Mouse (Mus musculus) embryonic facial prominence, embryonic 14.5 days (tissue): ENCODE measurements around the gene Thsd4. TPM values are rescaled to one million over a fixed set of nuclear protein-coding genes. Genes with fewer than 3 reads are reported as not detected.

ENCODE experiments used
- ATAC-seq: fragments of 200-750 bp; cut with Nextera tagmentation; 2 replicates; pipeline ENCODE4 v1.8.0; 2017; ENCODE audit warnings: low read depth, moderate number of reproducible peaks, moderate TSS enrichment
- DNase-seq: peaks from one replicate; pipeline ENCODE4 v3.0.0-alpha.2; 2015; ENCODE audit warnings: low spot score
- H3K27ac ChIP-seq: fragments of 300-500 bp; sonication (generic); replicated peaks from 2 replicates; pipeline ENCODE4 v1.5.1; 2014; ENCODE audit warnings: low read depth, mild to moderate bottlenecking, low read length, moderate library complexity
- H3K27me3 ChIP-seq: fragments of 300-500 bp; sonication (generic); replicated peaks from 2 replicates; pipeline ENCODE4 v1.6.1; 2014; ENCODE audit warnings: low read length; ENCODE audit not compliant: control insufficient read depth, insufficient read depth
- H3K36me3 ChIP-seq: fragments of 300-500 bp; sonication (generic); 2 replicates; pipeline ENCODE4 v1.6.1; 2014; ENCODE audit warnings: low read length, mixed read lengths; ENCODE audit not compliant: control insufficient read depth, insufficient read depth
- H3K4me1 ChIP-seq: fragments of 300-500 bp; sonication (generic); 2 replicates; pipeline ENCODE4 v1.6.1; 2014; ENCODE audit warnings: antibody characterized with exemption, low read length; ENCODE audit not compliant: control insufficient read depth, insufficient read depth
- H3K4me2 ChIP-seq: fragments of 300-500 bp; sonication (generic); 2 replicates; pipeline ENCODE4 v1.6.1; 2014; ENCODE audit warnings: low read depth, mild to moderate bottlenecking, low read length, moderate library complexity, mixed read lengths
- H3K4me3 ChIP-seq: fragments of 300-500 bp; sonication (generic); 2 replicates; pipeline ENCODE4 v1.5.1; 2014; ENCODE audit warnings: low read depth, mild to moderate bottlenecking, low read length
- H3K9ac ChIP-seq: fragments of 300-500 bp; sonication (generic); 2 replicates; pipeline ENCODE4 v1.6.1; 2014; ENCODE audit warnings: low read depth, mild to moderate bottlenecking, low read length, moderate library complexity, mixed read lengths
- H3K9me3 ChIP-seq: fragments of 300-500 bp; sonication (generic); 2 replicates; pipeline ENCODE4 v1.6.1; 2016; ENCODE audit warnings: low read length; ENCODE audit not compliant: control insufficient read depth
- WGBS: fragments of 180-500 bp; shearing (Covaris S2); extraction: QIAGEN DNeasy Blood & Tissue Kit; methylation state at CpG from one replicate; pipeline ENCODE4 v1.1.7; 2014; 5-methylcytosine and 5-hydroxymethylcytosine counted together
- polyA plus RNA-seq: library from polyadenylated mRNA; unstranded; fragments of >200 nt; fragmentation: Nextera tagmentation; extraction: Ambion mirVana; gene quantifications from 2 replicates; pipeline ENCODE4 v1.2.1, GENCODE M21; 2014

Gene Thsd4
- polyA plus RNA-seq, 1 experiment from 2014 or later, result 26.1 TPM

GRCm38 (mm10) chr9:60482165-60482564 is 39.7 kb downstream of the Thsd4 start:
- H3K27ac ChIP-seq, result no peak overlapping the region
- 75% methylated on average over 4 of the region's 4 CpGs for WGBS
- DNase-seq (no peak), ATAC-seq (no peak)
- 0 out of 2 replicates have a peak, but pooled peaks cover 2% of the 10 kb centered on the region for H3K4me1 ChIP-seq
- no peaks in the 10 kb centered on the region for H3K9me3 ChIP-seq
- H3K4me3 ChIP-seq, result no peak overlapping the region
- H3K9ac ChIP-seq, result no peak overlapping the region
- no peaks in the 10 kb centered on the region for H3K36me3 ChIP-seq
- H3K4me2 ChIP-seq, result no peak overlapping the region
- no peaks in the 10 kb centered on the region for H3K27me3 ChIP-seq

- Histone ChIP-seq H3K4me2 (no peak overlapping the region), H3K36me3 (no peaks in the 10 kb centered on the region), H3K4me3 (no peak overlapping the region), H3K9ac (no peak overlapping the region), H3K27ac (no peak overlapping the region), H3K9me3 (no peaks in the 10 kb centered on the region), H3K4me1 (0 out of 2 replicates have a peak, but pooled peaks cover 2% of the 10 kb centered on the region), H3K27me3 (no peaks in the 10 kb centered on the region)
- WGBS, result 57% methylated on average over 3 of the region's 3 CpGs
- ATAC-seq (no peak), DNase-seq (no peak)
Observed at GRCm38 (mm10) chr9:60480052-60480451, 41.8 kb downstream of the Thsd4 start.

- Histone ChIP-seq H3K4me1 (0 out of 2 replicates have a peak, but pooled peaks cover 2% of the 10 kb centered on the region), H3K9me3 (no peaks in the 10 kb centered on the region), H3K9ac (no peak overlapping the region), H3K27me3 (no peaks in the 10 kb centered on the region), H3K4me3 (no peak overlapping the region), H3K4me2 (no peak overlapping the region), H3K27ac (no peak overlapping the region), H3K36me3 (no peaks in the 10 kb centered on the region)
- 35% methylated on average over 6 of the region's 6 CpGs for WGBS
- DNase-seq, result peak; percentile 84
- peak; percentile 30; the same call in 1 of the 2 replicates for ATAC-seq
Observed at GRCm38 (mm10) chr9:60478806-60479205, 43.0 kb downstream of the Thsd4 start.

GRCm38 (mm10) chr9:60477991-60478750 is 43.7 kb downstream of the Thsd4 start:
- H3K27ac ChIP-seq, result no peak overlapping the region
- H3K9me3 ChIP-seq, result no peaks in the 10 kb centered on the region
- ATAC-seq (no peak), DNase-seq (no peak)
- no peaks in the 10 kb centered on the region for H3K36me3 ChIP-seq
- no peak overlapping the region for H3K9ac ChIP-seq
- no peak overlapping the region for H3K4me3 ChIP-seq
- 56% methylated on average over 14 of the region's 14 CpGs for WGBS
- H3K27me3 ChIP-seq, result no peaks in the 10 kb centered on the region
- H3K4me1 ChIP-seq, result 0 out of 2 replicates have a peak, but pooled peaks cover 2% of the 10 kb centered on the region
- H3K4me2 ChIP-seq, result no peak overlapping the region

GRCm38 (mm10) chr9:60460010-60460982 is 61.5 kb downstream of the Thsd4 start:
- no peaks in the 10 kb centered on the region for H3K36me3 ChIP-seq
- DNase-seq (peak; percentile 50), ATAC-seq (no peak)
- H3K4me1 ChIP-seq, result peaks cover 16% of the 10 kb centered on the region
- 72% methylated on average over 13 of the region's 13 CpGs for WGBS
- H3K27ac ChIP-seq, result no peak overlapping the region
- H3K9ac ChIP-seq, result no peak overlapping the region
- 0 out of 2 replicates have a peak, but pooled peaks cover 3% of the 10 kb centered on the region for H3K27me3 ChIP-seq
- no peak overlapping the region for H3K4me3 ChIP-seq
- H3K9me3 ChIP-seq, result no peaks in the 10 kb centered on the region
- no peak overlapping the region for H3K4me2 ChIP-seq

- no peaks in the 10 kb centered on the region for H3K9me3 ChIP-seq
- DNase-seq, result no peak
- H3K27ac ChIP-seq, result no peak overlapping the region
- H3K4me1 ChIP-seq, result peaks cover 16% of the 10 kb centered on the region
- no peak overlapping the region for H3K4me3 ChIP-seq
- no peaks in the 10 kb centered on the region for H3K36me3 ChIP-seq
- 0 out of 2 replicates have a peak, but pooled peaks cover 3% of the 10 kb centered on the region for H3K27me3 ChIP-seq
- H3K4me2 ChIP-seq, result peak overlapping the region; percentile 15
- 49% methylated on average over 14 of the region's 14 CpGs for WGBS
- no peak overlapping the region for H3K9ac ChIP-seq
- ATAC-seq, result no peak
Observed at GRCm38 (mm10) chr9:60458468-60458962, 63.3 kb downstream of the Thsd4 start.

GRCm38 (mm10) chr9:60457359-60458210 is 64.3 kb downstream of the Thsd4 start:
- ATAC-seq (peak; percentile 51; the same call in 1 of the 2 replicates), DNase-seq (peak; percentile 79)
- Histone ChIP-seq H3K4me1 (peaks cover 16% of the 10 kb centered on the region), H3K36me3 (no peaks in the 10 kb centered on the region), H3K4me3 (no peak overlapping the region), H3K4me2 (peak overlapping the region; percentile 15), H3K27ac (no peak overlapping the region), H3K9me3 (no peaks in the 10 kb centered on the region), H3K9ac (no peak overlapping the region), H3K27me3 (0 out of 2 replicates have a peak, but pooled peaks cover 3% of the 10 kb centered on the region)
- WGBS, result 39% methylated on average over 18 of the region's 18 CpGs
